11 mouse cellular contexts compared by ENCODE assay signal in the genomic region with DNA sequence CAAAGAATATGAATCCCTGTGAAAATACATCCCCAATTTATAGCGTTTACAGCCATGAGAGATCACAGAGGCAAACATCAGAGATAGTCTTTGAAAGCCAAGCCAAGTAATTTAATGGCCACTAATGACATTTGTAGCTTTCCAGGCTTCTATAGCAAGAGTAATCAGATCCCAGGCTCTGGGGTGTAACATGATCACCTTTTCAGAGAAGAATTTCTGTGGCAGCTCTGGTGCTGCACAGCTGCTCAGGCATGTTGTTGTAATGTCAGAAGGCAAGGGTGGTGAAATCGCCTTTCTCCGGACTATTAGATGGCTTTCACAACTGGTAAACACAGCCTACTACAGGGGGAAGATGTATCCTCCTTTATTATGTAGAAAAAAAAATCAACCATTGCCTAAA.
A peak's percentile ranks its signal among the peaks of the same experiment; 100 is the strongest.
DNase-seq lines count a peak whose midpoint lies in the region; ATAC-seq lines count a peak whose summit lies in the region.
"Had no signal": no experiment of that assay in that cellular context is flagged by ENCODE, and none has a peak within 500 bp of the region (broad histone marks: within the 10 kb centered on the region; RNA-seq: fewer than 3 reads in every experiment).

No protein-coding gene starts in this region.

- H3K4me3 ChIP-seq in midbrain, embryonic 15.5 days = no peak overlapping the region
- H3K4me3 ChIP-seq in midbrain, embryonic 10.5 days = no peak overlapping the region

- H3K36me3 ChIP-seq in midbrain, embryonic 15.5 days (replicated peaks) = no peaks in the 10 kb centered on the region
- peaks cover 4% of the 10 kb centered on the region; the same call in 1 of the 2 replicates for H3K36me3 ChIP-seq in midbrain, embryonic 10.5 days

- 64% methylated on average over 3 of the region's 3 CpGs for WGBS in midbrain, embryonic 15.5 days
- WGBS in midbrain, embryonic 10.5 days = 74% methylated on average over 3 of the region's 3 CpGs

- no peak overlapping the region for H3K4me2 ChIP-seq in midbrain, embryonic 15.5 days

- ATAC-seq in midbrain, embryonic 15.5 days (replicated peaks) = no peak; the same call in 1 of the 2 replicates
- ATAC-seq in cerebellum, adult (ENCODE audit: insufficient number of reproducible peaks, low FRiP score, low TSS enrichment) = no peak
- ATAC-seq: inflammation-experienced regulatory T-cells, adult 6 months; liver, postnatal 0 days had no signal

- H3K9me3 ChIP-seq in midbrain, embryonic 15.5 days = no peaks in the 10 kb centered on the region
- H3K9me3 ChIP-seq in midbrain, embryonic 10.5 days (replicated peaks) = no peaks in the 10 kb centered on the region

- no peaks in the 10 kb centered on the region for H3K4me1 ChIP-seq in midbrain, embryonic 15.5 days
- no peaks in the 10 kb centered on the region for H3K4me1 ChIP-seq in midbrain, embryonic 10.5 days

- no peaks in the 10 kb centered on the region for H3K27me3 ChIP-seq in midbrain, embryonic 15.5 days (replicated peaks)
- no peaks in the 10 kb centered on the region for H3K27me3 ChIP-seq in midbrain, embryonic 10.5 days (ENCODE audit: low read depth, poor library complexity, severe bottlenecking)

- H3K9ac ChIP-seq in midbrain, embryonic 15.5 days = no peak overlapping the region
- H3K9ac ChIP-seq: liver, postnatal 0 days had no signal

- no peak for DNase-seq in midbrain, embryonic 10.5 days (ENCODE audit: low spot score)
- DNase-seq in embryo, embryonic 11 days = peak; percentile 55
- DNase-seq in fibroblast of lung, adult 2 months (ENCODE audit: low read depth) = peak; percentile 8
- peak; percentile 1 for DNase-seq in yolk sac, embryonic 10.5 days (ENCODE audit: low spot score)
- DNase-seq in frontal cortex, postnatal 36 days (ENCODE audit: low spot score in 2 of 2) = no peak
- DNase-seq: cerebellum, adult 11-12 months; liver, postnatal 0 days; thymus, postnatal 4 days had no signal

- H3K27ac ChIP-seq in midbrain, embryonic 15.5 days = 0 out of 2 replicates have a peak overlapping the region, but pooled peaks have one; percentile 45
- no peak overlapping the region for H3K27ac ChIP-seq in midbrain, embryonic 10.5 days (replicated peaks)

Comparison
In these comparisons a context has a peak if more than half of its experiments do, and no peak if none do; other contexts are left out.
1. DNase-seq: peak in embryo, embryonic 11 days (single experiment), fibroblast of lung, adult 2 months (single experiment) and yolk sac, embryonic 10.5 days (single experiment); none in midbrain, embryonic 10.5 days (single experiment) and frontal cortex, postnatal 36 days (0 of 2).